Mouse (Mus musculus) 3134 (cell line): ENCODE measurements at regions not wholly inside any gene's neighbourhood (a gene's known extent, or its start where the extent isn't known, plus 50 kb on each side); places are given as distances from the start of the nearest gene placed in this dataset.

ENCODE experiments used
- DNase-seq: peaks from one replicate; pipeline ENCODE4 v3.0.0-alpha.2; 2011; ENCODE audit warnings: low spot score; ENCODE audit not compliant: insufficient read length; ENCODE audit errors: extremely low read depth

DNA sequence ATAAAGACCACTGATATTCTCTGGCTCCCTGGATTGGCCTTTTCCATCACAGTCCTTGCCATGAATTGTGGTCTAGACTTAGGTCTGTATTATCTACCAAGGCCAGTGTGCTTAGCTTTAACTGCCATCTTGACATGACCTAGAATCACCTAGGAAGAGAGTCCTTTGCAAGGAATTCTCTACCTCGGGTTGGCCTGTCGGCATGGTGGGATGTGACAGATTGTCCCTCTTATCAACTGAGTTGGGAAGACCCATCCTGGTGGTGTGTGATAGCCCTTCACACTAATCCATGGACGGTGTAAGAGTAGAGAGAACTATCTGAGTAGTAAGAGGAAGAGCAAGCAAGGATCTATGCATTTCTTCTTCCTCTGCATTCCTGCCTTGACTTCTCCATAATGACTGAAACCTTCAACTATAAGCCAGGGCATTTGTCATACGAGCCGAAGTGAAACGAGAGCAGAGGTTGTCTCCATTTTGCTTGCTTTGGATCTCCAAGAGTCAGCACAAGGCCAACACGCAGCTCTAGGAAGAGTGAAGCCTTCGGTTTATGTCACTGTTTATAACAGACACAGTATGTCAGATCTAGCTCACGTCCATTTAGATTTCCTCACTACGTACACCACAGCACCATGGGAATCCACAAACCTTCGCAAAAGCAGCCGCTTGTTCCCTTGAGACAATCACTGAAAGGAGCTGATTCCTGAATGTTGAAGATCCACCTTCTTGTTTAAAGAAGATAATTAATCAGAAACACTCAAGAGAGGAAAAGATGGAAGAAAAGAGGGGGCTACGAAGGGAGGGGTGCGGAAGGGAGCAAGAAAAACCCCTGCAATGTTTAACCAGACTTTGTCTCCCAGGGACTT, 190.9 kb upstream of the Rgma start:
- no peak for DNase-seq

DNA sequence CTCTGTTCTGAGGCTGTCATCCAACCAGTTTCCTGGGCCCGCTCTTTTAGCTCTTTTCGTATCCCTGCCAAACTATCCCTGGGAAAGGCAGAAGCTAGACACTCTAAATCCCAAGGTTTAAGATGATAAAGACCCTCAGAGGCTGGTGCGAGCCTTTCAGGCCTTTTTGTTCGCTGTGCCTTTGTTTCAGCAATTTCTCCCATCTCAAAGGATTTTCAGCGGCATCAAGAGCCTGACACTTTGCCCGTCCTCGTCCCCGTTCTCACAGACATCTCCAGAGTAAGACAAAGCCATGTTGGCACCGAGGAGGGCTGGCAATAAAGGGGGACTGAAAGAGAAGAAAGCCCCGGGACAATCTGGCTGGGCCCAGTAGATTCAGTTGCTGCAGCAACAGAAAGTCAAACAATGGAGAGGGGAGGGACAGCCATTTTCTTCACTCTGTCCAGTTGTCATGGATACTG, 190.2 kb upstream of the Rgma start:
- no peak for DNase-seq

DNA sequence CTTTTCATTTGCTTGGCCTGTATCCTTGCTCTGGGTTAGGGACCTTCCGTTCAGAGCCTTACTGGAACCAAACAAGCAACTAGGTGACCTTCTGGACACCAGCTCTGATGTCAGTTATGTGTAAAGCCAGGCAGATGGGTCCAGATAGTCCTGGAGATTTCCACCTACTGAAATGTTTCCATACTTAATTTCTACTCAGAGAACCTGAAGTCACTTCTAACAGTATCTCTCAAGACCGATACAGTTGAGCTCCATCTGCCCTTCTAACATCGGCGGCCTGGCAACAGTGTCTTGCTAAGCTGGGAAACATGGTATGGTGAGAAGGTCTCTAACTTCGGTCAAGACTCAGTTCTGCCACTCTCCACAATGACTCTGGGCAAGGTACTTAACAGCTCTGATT, 189.7 kb upstream of the Rgma start:
- no peak for DNase-seq

DNA sequence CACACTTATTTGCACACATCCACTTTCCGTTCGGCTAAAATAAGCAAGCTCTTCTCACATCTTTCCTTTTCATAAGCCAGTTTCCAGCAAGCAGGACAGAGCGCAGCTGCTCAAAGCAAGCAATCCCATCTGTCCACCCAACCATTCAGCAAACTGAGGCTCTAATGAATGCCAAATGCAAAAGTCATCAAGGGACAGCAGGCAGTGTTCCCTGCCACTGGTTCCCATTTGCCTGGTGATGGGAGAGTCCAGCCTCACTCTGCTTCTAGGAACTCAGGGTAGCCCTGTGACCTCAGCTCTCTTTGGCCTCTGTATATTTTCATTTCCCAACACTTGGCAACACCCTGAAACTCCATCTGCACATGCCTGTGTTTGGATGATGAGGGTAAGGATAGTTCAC, 188.8 kb upstream of the Rgma start:
- no peak for DNase-seq

DNA sequence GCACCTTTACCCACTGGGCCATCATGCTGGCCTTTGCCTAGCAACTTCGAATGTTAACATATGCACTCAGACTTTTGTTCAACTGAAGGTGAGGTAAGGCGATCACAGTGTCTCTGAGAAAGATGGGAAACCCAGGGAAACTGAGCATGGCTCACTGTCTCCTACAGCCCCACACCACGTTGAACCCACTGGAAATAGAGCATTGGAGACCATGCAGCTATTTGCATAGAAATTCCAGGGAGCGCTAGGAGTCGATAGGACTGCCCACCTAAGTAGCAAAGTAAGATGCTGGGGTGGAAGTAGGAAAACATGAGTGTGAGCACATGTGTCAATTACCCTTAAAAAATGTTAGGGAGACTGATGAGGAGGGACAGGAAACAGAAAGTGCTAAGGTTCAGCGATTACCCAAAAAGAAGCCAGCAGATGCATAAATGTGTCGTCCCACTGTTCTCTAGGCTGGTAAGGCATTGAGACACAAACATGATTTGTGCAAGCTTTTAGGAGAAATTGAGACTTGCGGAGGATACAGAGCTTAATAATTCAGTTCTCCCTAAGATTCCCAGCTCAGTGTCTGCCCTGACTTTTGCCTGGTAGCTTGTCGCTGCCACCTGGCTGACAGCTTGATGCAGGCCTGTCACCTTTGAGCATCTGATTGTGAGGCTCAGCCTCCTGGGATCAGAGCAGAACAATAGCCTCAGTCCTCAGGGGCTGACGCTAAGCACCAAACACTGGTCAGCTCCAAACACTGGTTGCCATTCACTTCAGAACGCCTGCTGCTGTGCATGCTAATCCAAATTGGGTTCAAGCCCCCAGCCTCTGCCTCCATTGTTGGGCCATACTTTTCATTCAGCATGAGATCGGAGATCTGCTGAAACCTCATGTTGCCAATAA, 183.7 kb upstream of the Rgma start:
- no peak for DNase-seq

DNA sequence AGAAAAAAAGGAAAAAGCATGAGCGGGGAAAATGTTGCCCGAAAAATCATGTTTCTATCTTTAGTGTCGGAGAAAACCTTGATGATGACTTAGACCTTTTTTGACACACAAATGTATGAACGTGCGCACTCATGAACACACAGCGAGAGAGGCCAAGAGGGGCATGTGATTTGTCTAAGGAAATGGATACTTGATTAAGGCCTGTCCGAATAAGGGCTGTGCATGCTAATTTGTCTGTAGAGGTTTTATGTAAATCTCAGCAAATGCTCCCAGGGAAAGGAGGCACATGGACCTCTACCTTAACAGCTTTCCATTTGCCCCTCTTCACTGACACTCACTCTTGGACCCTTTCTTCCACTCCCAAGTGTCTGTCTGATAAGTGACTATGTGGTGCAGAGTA, 182.5 kb upstream of the Rgma start:
- DNase-seq: no peak

DNA sequence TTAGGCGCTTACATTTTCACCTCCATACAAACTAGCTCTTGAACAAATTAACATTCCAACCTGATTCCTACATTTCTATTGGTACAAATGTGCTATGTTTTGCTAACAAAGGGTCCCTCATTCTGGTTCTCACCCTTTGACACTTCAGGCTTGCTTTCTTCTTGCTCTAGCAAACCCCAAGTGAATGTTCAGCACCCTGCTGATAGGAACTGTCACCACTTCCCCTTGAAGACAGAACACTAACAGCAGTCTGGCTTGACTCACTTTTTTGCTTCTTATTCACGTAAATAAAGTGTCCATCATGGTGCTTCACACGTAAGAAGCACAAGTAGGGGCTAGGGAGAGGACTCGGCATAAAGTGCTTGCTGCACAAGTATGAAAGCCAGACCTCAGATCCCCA, 180.0 kb upstream of the Rgma start:
- no peak for DNase-seq

DNA sequence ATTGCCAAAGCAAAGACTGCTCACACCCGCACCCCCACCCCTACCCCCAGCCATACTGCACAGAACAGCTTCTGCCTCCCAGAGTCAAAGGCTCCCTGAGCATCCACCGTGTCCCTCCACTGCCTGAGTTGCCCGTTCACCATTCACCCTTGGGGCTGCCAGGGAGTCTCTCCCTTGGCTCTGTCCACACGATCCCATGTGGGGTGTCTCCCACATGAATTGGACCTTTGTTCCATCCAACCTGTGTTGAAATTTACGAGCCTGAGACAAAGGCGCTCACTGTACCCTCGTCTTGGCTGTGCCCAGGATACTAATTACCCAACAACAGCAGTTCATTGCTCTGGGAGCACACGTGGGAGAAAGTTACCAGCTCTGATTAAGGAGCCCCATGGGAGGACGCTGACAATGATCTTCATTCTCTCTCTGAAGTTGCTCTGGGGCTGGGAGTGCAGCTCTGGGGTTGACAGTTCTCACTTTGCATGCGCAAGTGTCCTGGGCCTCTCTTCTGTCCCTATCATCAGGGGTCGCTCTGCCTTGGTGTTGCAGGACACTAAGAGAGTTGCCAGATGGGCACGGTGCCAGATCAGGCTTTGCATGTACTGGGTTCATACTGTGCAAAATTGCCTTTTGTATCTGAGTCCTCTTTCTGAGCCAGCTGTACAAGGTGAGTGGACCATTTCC, 178.3 kb upstream of the Rgma start:
- no peak for DNase-seq

DNA sequence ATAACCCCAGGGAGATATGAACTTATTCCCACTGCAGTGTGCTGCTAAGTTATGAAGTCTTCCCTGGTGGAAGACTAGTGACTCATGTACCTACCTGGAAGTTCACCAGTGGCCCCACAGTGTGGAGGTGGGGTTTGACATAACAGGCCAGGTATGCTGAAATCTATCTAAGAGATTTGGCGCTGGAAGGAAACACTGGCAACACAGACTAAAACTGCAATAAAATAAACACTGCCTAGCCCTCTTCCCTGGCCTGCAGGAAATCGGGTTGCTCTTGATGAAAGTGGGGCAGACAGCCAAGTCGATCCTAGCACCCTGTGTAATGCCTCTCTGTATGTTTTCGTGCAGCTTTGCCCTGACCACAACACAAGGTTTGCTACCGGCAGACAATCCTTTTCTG, 177.2 kb upstream of the Rgma start:
- no peak for DNase-seq

DNA sequence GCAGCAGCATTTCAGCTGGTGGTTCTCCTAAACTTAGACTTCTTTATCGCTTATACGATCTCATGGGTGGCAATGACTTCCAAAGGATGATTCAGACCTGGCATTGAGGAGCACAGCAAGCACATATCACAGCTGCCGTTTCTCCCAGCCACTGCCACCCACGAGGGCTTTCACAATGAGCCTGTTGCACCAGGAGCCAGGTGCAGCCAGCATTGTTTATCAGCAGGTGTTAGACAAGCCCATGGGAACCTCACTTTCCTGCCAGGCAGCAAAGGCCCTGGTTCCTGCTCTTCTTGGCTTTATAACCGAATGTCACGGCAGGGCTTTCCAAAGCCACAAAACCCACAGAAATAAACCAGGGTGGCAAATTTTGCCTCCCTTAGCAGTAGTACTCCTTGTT, 175.3 kb upstream of the Rgma start:
- DNase-seq: no peak

DNA sequence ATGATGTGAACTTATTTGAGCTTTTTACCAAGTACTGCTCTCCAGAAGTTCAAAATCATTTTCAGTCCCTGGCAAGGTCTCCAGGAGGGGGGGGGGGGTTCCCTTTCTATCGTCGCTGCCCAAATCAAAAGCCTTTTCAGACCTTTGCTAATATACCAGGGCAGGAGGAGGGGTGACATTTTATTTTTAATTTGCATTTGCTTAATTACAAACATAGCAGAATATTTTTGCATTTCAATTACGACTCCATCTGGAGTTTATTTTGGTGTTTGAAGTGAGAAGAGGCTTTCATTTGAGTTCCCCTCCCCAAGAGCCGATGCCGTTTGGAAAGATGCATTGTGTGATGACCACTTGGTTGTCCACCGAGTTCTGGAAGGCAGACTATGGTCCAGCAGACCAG, 174.0 kb upstream of the Rgma start:
- no peak for DNase-seq

DNA sequence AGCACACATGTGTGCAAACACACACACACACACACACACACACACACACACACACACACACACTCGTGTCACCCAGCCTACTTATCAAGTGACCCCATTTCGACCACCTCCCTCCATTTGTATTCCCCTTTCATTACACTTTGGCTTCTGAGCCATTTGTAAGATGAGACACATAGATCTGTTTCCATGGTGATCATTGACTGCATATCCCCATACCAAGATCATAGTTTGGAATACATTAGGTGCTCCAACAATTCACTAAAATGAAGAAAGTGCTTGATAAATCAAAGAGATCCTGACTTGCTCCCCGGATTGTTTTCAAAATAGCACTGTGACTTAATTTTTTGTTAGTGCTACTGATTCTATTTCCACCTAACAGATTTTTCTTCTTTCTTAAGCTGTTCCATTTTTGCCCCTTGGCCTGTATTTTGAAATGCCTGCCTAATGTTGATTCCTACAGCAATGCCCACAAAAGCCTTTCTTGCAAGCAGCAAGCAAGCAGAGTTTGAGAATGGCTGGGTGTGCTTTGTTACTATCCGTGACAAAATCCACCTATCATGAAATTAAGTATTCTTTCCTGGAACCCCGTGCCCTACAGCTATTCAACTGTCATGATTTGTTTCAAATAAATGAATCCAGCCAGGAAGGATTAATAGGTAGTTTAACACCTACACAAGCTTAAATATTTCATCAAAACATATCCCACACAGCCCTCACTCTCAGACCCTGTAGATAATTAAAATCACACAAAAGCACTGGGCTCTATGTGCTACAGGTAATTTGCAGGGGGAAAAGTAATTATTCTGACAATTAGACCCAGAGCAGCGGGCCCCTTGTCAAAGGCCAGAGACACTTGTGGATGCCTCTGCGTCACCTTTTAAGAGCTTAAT, 168.1 kb upstream of the Rgma start:
- no peak for DNase-seq

DNA sequence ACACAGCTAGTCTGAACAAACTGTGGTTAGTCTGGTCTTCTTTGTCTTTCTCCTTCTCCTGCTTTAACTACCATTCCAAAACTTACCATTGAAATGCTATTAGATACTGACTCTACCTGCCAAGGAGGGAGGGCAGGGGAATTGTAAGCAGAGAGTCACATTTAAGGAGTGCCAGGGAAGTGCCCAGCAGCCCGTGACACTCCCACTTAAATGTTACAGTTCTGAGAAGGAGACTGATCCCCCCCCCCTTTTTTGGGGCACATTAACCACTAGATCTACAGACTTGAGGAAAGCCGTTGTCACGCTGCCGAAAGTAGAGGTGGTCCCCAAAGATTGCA, 166.9 kb upstream of the Rgma start:
- DNase-seq: no peak

DNA sequence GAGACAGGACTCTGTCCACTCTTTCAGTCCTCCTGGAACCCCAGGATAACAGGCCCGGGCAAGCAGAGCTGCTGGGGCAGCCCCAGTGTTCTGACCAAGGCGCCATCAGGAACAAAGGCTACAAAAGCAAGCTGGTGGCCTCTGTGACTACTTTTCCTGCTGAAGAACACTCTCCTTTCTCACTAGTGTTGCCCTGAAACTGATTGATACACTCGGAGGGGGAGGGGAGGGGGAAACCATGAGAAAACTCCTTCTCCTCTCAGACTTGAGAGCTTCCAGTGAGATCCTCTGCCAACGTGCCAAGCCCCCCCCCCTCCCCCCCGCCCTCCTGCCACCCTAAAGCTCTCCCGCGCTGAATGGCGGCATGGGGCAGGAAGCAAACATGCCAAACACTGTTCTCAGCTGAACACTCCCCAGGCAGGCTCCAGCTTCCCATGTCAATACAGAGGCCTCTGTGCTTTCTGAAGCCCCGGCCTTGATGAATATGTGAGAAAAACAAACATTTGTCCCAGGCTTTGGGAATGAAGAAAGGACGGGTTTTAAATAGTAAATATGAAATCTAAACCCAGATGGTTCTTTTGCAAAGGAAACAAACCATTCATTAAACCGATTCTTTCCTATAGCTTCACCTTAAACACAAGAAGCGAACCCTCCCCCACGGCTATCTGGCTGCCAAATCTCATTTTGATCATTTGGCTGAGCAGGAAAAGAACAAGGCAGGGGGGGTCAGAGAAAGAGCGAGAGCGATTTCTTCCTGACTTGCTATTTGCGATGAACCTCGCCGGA, 166.3 kb upstream of the Rgma start:
- DNase-seq: no peak

DNA sequence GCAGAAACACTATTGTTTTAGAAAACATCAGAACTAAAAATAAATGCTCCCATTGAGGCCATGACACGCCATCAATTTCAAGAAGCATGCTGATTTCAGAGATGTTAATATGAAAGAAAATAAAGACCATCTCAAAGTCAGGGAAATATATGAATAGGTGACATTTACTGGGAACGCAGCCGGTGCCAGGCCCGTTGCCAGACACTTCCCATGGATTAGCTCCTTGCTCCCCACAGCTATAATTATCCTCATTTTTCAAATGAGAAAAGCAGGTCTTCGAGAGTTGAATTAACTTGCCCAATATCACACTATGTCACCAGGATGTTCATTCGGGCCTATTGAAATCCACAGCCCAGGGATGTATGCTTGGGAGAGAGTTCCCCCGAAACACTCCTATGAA, 165.2 kb upstream of the Rgma start:
- DNase-seq: no peak

DNA sequence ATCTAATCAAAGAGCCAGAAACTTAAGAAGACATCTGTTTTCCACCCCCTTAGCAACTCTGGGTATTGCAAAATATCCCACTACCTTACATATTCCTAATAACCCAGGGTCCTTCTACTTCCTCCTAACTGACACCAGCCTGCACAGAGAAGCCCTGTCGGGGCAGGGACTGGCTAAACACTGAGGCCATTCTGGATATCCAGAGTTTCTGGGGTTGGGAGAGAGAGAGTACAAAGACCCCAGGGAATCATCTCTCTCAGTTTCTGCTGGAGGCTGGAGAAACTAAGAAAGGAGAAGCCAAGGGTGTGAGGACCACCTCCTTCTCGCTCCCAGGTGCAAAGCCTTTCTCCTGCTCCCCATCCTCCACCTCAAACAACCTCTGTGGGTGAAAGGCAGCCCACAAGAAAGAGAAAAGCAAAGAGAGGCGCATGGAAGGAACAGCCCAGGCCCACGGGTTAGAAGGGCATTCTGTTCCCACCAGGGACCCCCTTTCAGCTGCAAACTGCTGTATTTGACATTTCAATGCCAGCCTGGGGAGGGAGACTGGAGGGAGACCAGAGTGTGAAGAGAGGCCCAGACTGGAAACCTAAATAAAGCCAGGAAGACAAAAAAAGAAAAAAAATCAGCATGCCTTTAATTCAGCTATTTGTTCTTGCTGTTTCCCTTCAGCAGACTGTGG, 152.9 kb upstream of the Rgma start:
- no peak for DNase-seq

DNA sequence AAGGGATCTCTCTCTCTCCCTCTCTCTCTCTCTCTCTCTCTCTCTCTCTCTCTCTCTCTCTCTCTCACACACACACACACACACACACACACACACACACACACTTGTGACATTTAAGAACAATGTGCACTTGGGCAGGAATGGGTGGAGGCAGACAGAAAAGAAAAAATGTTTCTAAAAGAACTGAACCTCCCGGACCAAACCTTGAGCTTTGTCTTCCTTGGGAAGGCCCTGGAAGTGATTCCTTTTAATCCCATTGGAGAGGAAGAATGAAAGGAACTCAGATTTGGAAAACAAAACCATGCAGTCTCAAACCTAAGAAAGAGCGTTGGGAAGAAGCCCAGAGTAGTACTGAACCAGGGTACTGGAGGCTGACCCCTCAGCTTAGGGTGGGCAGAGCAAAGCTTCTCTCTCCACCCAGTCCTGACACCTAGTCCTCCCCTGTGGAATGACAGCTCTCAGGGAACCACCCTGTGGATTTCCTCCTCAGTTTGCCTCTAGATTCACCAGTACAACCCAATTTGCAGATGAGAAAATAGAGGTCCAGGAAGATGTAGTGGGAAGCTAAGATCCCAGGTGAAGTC, 152.3 kb upstream of the Rgma start:
- no peak for DNase-seq

DNA sequence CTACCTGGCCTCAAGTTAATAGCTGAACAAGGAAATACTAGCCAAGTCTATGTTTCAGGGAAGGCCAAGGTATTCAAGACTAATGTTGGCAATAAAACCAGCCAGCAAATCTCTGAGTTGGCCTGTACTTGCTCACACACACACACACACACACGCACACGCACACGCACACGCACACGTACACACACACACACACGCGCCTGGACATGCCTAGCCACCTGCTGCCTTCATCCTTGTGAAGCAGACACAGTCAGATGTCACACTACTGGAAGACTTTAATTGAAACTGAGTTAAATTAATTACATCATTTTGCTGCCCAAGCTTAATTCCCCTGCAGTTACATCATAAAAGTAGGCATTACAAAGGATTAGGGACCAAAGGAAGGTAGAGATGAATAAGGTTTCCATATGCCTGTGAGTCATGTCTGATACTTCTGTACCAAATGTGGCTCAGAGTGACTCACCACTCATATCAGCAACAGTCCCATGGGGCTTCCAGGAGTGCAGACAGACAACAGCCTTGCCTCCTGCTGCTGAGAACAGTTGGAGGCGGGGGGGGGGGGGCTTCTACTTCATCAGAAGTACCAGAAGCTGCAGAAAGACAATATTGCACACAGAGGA, 141.7 kb upstream of the Rgma start:
- no peak for DNase-seq
